Mouse (Mus musculus) bone marrow, adult 2 months (tissue): ENCODE measurements around the gene Kif18b.

Source experiments
- CTCF ChIP-seq: fragments of 200-500 bp; IDR thresholded peaks from 2 replicates; pipeline ENCODE4 v1.5.1; 2011; ENCODE audit warnings: low read length, control low read depth; ENCODE audit not compliant: control insufficient read depth, insufficient read depth
- POLR2A ChIP-seq: fragments of 200-500 bp; IDR thresholded peaks from 2 replicates; pipeline ENCODE4 v1.6.1; 2011; ENCODE audit warnings: low read depth, mild to moderate bottlenecking, control low read depth, low read length, borderline replicate concordance; ENCODE audit not compliant: control insufficient read depth

DNA sequence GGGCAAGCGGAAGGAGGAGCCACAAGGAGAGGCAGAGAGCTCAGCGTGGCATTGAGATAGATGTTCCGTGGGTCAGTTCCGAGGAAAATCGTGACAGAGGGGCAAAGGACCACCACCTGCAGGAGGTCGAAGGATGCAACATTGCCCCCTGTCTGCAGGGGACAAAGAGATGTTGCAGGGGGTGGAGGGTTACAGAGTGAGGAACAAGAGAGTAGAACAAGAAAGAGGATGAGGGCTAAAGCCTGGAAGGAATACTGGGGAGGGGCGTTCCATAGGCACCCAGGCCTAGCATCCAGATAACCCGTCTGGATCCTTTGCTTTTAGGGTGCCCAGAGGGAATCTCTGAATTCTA lies 22.0 kb upstream of the Kif18b start:
- no peak for TF ChIP-seq POLR2A
- TF ChIP-seq CTCF: no peak
